Comparison of ENCODE assay signal across 9 mouse cellular contexts in genomic region chr10:75560549-75560899, GRCm38 (mm10). TPM values are rescaled to one million over a fixed set of nuclear protein-coding genes. Genes with fewer than 3 reads are reported as not detected.
DNase-seq lines count a peak whose midpoint lies in the region; ATAC-seq and TF ChIP-seq lines count a peak whose summit lies in the region.
"Had no signal": no experiment of that assay in that cellular context is flagged by ENCODE, and none has a peak within 500 bp of the region (broad histone marks: within the 10 kb centered on the region; RNA-seq: fewer than 3 reads in every experiment).

No protein-coding gene starts in this region.

- peak overlapping the region; percentile 62 for H3K4me3 ChIP-seq in heart, embryonic 15.5 days
- peak overlapping the region; percentile 72 for H3K4me3 ChIP-seq in hindbrain, embryonic 10.5 days
- peak overlapping the region; percentile 70 for H3K4me3 ChIP-seq in midbrain, embryonic 13.5 days (replicated peaks)

- H3K4me1 ChIP-seq in heart, embryonic 15.5 days (replicated peaks) = peaks cover 40% of the 10 kb centered on the region
- H3K4me1 ChIP-seq in hindbrain, embryonic 10.5 days (replicated peaks) = peaks cover 51% of the 10 kb centered on the region
- peaks cover 43% of the 10 kb centered on the region for H3K4me1 ChIP-seq in midbrain, embryonic 13.5 days (replicated peaks)

- H3K9ac ChIP-seq in heart, embryonic 15.5 days = peak overlapping the region; percentile 58
- H3K9ac ChIP-seq in midbrain, embryonic 13.5 days (replicated peaks) = peak overlapping the region; percentile 86

- ATAC-seq in heart, embryonic 15.5 days (replicated peaks; ENCODE audit: insufficient number of reproducible peaks, insufficient read depth, low FRiP score, low read depth) = no peak
- ATAC-seq in Patski = peak; percentile 17
- ATAC-seq in midbrain, embryonic 13.5 days = peak; percentile 53
- no peak for ATAC-seq in activated CD4-positive, CD25-positive, alpha-beta regulatory T cell, adult 4 months

- POLR2A ChIA-PET in Patski (lab: Charles Lee) = interaction anchor here (0.6 kb wide), 1 partner anchor 83 kb away, joined by 3 read pairs; the partner anchor contains the start of gene Susd2

- H3K36me3 ChIP-seq in heart, embryonic 15.5 days = no peaks in the 10 kb centered on the region
- H3K36me3 ChIP-seq in hindbrain, embryonic 10.5 days = no peaks in the 10 kb centered on the region
- H3K36me3 ChIP-seq in midbrain, embryonic 13.5 days = peaks cover 15% of the 10 kb centered on the region

- H3K27ac ChIP-seq in heart, embryonic 15.5 days = no peak overlapping the region
- H3K27ac ChIP-seq in hindbrain, embryonic 10.5 days = peak overlapping the region; percentile 88
- H3K27ac ChIP-seq in midbrain, embryonic 13.5 days = peak overlapping the region; percentile 93

- H3K27me3 ChIP-seq in heart, embryonic 15.5 days = peaks cover 54% of the 10 kb centered on the region
- no peaks in the 10 kb centered on the region for H3K27me3 ChIP-seq in Patski
- peaks cover 68% of the 10 kb centered on the region for H3K27me3 ChIP-seq in hindbrain, embryonic 10.5 days (ENCODE audit: insufficient read depth, poor library complexity, severe bottlenecking)
- peaks cover 19% of the 10 kb centered on the region for H3K27me3 ChIP-seq in midbrain, embryonic 13.5 days

- intact Hi-C loops in heart, postnatal 14 days (cut with DNase I) = no loop called here

- peak overlapping the region; percentile 98 for H3K4me2 ChIP-seq in heart, embryonic 15.5 days
- H3K4me2 ChIP-seq in midbrain, embryonic 13.5 days (replicated peaks) = peak overlapping the region; percentile 89

- 18% methylated on average over 6 of the region's 6 CpGs for WGBS in heart, embryonic 15.5 days
- 13% methylated on average over 6 of the region's 6 CpGs for WGBS in hindbrain, embryonic 10.5 days
- WGBS in midbrain, embryonic 13.5 days = 12% methylated on average over 6 of the region's 6 CpGs

- no peak for TF ChIP-seq CTCF in Patski (IDR thresholded peaks at IDR 0.05)

- no peaks in the 10 kb centered on the region for H3K9me3 ChIP-seq in heart, embryonic 15.5 days (replicated peaks)
- no peaks in the 10 kb centered on the region for H3K9me3 ChIP-seq in hindbrain, embryonic 10.5 days
- H3K9me3 ChIP-seq in midbrain, embryonic 13.5 days = no peaks in the 10 kb centered on the region

- CTCF ChIA-PET in Patski (lab: Charles Lee) = interaction anchor here (1.5 kb wide), 1 partner anchor 43 kb away, joined by 3 read pairs; the partner anchor contains the start of gene Snrpd3

- in situ Hi-C loops in Patski (cut with MboI; ENCODE audit: low pct_unique_long_range_greater_than_20kb) = no loop called here

- no peak for DNase-seq in heart, postnatal 14 days
- DNase-seq in Patski (ENCODE audit: low read depth, low spot score) = no peak
- peak; percentile 46 for DNase-seq in hindbrain, embryonic 10.5 days (ENCODE audit: low spot score)
- no peak for DNase-seq in adrenal gland, adult 2 months
- DNase-seq in left cerebral cortex, adult 8-10 months (ENCODE audit: low spot score in 2 of 2) = no peak
- DNase-seq: spleen, adult 18-20 months had no signal

RNA-seq across cellular contexts. Expression of gene Lrrc75b, which starts 0.4 kb away (rescaled TPM):
- polyA plus RNA-seq in heart, embryonic 15.5 days (2015; fragmentation: Nextera tagmentation; extraction: Ambion mirVana) = 1.7 and 2.2 TPM in 2 replicates
- 1 to 10 TPM; 1.3 to 1.5 TPM for total RNA-seq in heart, postnatal 14 days (2021)
- polyA plus RNA-seq in Patski (2021) = 2.0 TPM
- polyA plus RNA-seq in hindbrain, embryonic 10.5 days (2016; fragmentation: Nextera tagmentation; extraction: Ambion mirVana) = 2.8 and 6.6 TPM in 2 replicates
- polyA plus RNA-seq in midbrain, embryonic 13.5 days (2015; fragmentation: Nextera tagmentation; extraction: Ambion mirVana) = 21.4 and 21.8 TPM in 2 replicates
- under 1 TPM; 0.14 to 0.41 TPM for total RNA-seq in adrenal gland, adult 2 months (2021)
- 0.17 and 0.30 TPM in 2 replicates for polyA plus RNA-seq in adrenal gland, adult 2 months (2012; rRNA removed)
- 10 to 100 TPM; 10.9 to 15.5 (median 12.0) TPM for total RNA-seq in left cerebral cortex, adult 8-10 months (2022)
- polyA plus RNA-seq in activated CD4-positive, CD25-positive, alpha-beta regulatory T cell, adult 4 months (2017; shearing (Covaris generic)) = under 1 TPM; 0.45 to 0.65 TPM

RNA-seq across cellular contexts. Expression of gene Ggt1, which starts 0.9 kb away (rescaled TPM):
- polyA plus RNA-seq in heart, embryonic 15.5 days (2015; fragmentation: Nextera tagmentation; extraction: Ambion mirVana) = 0.48 and 0.86 TPM in 2 replicates
- total RNA-seq in heart, postnatal 14 days (2021) = not detected
- 2.1 TPM for polyA plus RNA-seq in Patski (2021)
- polyA plus RNA-seq in hindbrain, embryonic 10.5 days (2016; fragmentation: Nextera tagmentation; extraction: Ambion mirVana) = 3.3 and 3.4 TPM in 2 replicates
- polyA plus RNA-seq in midbrain, embryonic 13.5 days (2015; fragmentation: Nextera tagmentation; extraction: Ambion mirVana) = 0.76 and 0.94 TPM in 2 replicates
- total RNA-seq in adrenal gland, adult 2 months (2021) = not detected
- 0.15 and 0.20 TPM in 2 replicates for polyA plus RNA-seq in adrenal gland, adult 2 months (2012; rRNA removed)
- total RNA-seq in left cerebral cortex, adult 8-10 months (2022) = 1 to 10 TPM; 2.3 to 5.5 (median 4.5) TPM
- polyA plus RNA-seq in activated CD4-positive, CD25-positive, alpha-beta regulatory T cell, adult 4 months (2017; shearing (Covaris generic)) = 1 to 10 TPM; 2.1 to 3.1 TPM

RNA-seq across cellular contexts. Expression of gene Ggt5, which starts 28.6 kb away (rescaled TPM):
- polyA plus RNA-seq in heart, embryonic 15.5 days (2015; fragmentation: Nextera tagmentation; extraction: Ambion mirVana) = 7.5 and 9.5 TPM in 2 replicates
- 10 to 100 TPM in 1 of 2 experiments, 1 to 10 TPM in 1; 8.3 to 10.7 TPM for total RNA-seq in heart, postnatal 14 days (2021)
- not detected for polyA plus RNA-seq in Patski (2021)
- polyA plus RNA-seq in hindbrain, embryonic 10.5 days (2016; fragmentation: Nextera tagmentation; extraction: Ambion mirVana) = 0.30 and 0.82 TPM in 2 replicates
- 1.9 and 2.4 TPM in 2 replicates for polyA plus RNA-seq in midbrain, embryonic 13.5 days (2015; fragmentation: Nextera tagmentation; extraction: Ambion mirVana)
- total RNA-seq in adrenal gland, adult 2 months (2021) = 1 to 10 TPM; 5.4 to 7.1 TPM
- polyA plus RNA-seq in adrenal gland, adult 2 months (2012; rRNA removed) = 52.7 and 56.5 TPM in 2 replicates
- total RNA-seq in left cerebral cortex, adult 8-10 months (2022) = 1 to 10 TPM; 1.8 to 3.5 (median 2.4) TPM
- polyA plus RNA-seq in activated CD4-positive, CD25-positive, alpha-beta regulatory T cell, adult 4 months (2017; shearing (Covaris generic)) = under 1 TPM; 0.15 to 0.64 TPM

RNA-seq across cellular contexts. Expression of gene Gucd1, which starts 42.8 kb away (rescaled TPM):
- polyA plus RNA-seq in heart, embryonic 15.5 days (2015; fragmentation: Nextera tagmentation; extraction: Ambion mirVana) = 22.8 and 25.6 TPM in 2 replicates
- total RNA-seq in heart, postnatal 14 days (2021) = 10 to 100 TPM; 43.8 to 45.5 TPM
- polyA plus RNA-seq in Patski (2021) = 19.7 TPM
- 32.5 and 32.9 TPM in 2 replicates for polyA plus RNA-seq in hindbrain, embryonic 10.5 days (2016; fragmentation: Nextera tagmentation; extraction: Ambion mirVana)
- 23.7 and 27.3 TPM in 2 replicates for polyA plus RNA-seq in midbrain, embryonic 13.5 days (2015; fragmentation: Nextera tagmentation; extraction: Ambion mirVana)
- total RNA-seq in adrenal gland, adult 2 months (2021) = 10 to 100 TPM; 25.9 to 26.0 TPM
- 56.1 and 74.1 TPM in 2 replicates for polyA plus RNA-seq in adrenal gland, adult 2 months (2012; rRNA removed)
- total RNA-seq in left cerebral cortex, adult 8-10 months (2022) = 10 to 100 TPM; 14.2 to 19.2 (median 15.2) TPM
- polyA plus RNA-seq in activated CD4-positive, CD25-positive, alpha-beta regulatory T cell, adult 4 months (2017; shearing (Covaris generic)) = 10 to 100 TPM; 11.7 to 17.0 TPM

RNA-seq across cellular contexts. Expression of gene Snrpd3, which starts 43.2 kb away (rescaled TPM):
- polyA plus RNA-seq in heart, embryonic 15.5 days (2015; fragmentation: Nextera tagmentation; extraction: Ambion mirVana) = 84.9 and 92.3 TPM in 2 replicates
- total RNA-seq in heart, postnatal 14 days (2021) = 10 to 100 TPM; 56.0 to 68.3 TPM
- 203 TPM for polyA plus RNA-seq in Patski (2021)
- 269 and 286 TPM in 2 replicates for polyA plus RNA-seq in hindbrain, embryonic 10.5 days (2016; fragmentation: Nextera tagmentation; extraction: Ambion mirVana)
- 167 and 178 TPM in 2 replicates for polyA plus RNA-seq in midbrain, embryonic 13.5 days (2015; fragmentation: Nextera tagmentation; extraction: Ambion mirVana)
- total RNA-seq in adrenal gland, adult 2 months (2021) = 10 to 100 TPM; 87.1 to 92.8 TPM
- 1.7 and 3.6 TPM in 2 replicates for polyA plus RNA-seq in adrenal gland, adult 2 months (2012; rRNA removed)
- total RNA-seq in left cerebral cortex, adult 8-10 months (2022) = 10 to 100 TPM; 68.9 to 83.0 (median 81.2) TPM
- polyA plus RNA-seq in activated CD4-positive, CD25-positive, alpha-beta regulatory T cell, adult 4 months (2017; shearing (Covaris generic)) = 100 to 1,000 TPM; 133 to 205 TPM

Comparison
In these comparisons a context has a peak if more than half of its experiments do, and no peak if none do; other contexts are left out.
1. ATAC-seq: peak in Patski (single experiment) and midbrain, embryonic 13.5 days (single experiment); none in heart, embryonic 15.5 days (single experiment) and activated CD4-positive, CD25-positive, alpha-beta regulatory T cell, adult 4 months (single experiment).
2. Peak in every context shown above with its lines, with median percentiles within 50 percentile points of each other: H3K4me3 ChIP-seq.